Comparison of ENCODE assay signal across 1 mouse cellular context in the genomic region with DNA sequence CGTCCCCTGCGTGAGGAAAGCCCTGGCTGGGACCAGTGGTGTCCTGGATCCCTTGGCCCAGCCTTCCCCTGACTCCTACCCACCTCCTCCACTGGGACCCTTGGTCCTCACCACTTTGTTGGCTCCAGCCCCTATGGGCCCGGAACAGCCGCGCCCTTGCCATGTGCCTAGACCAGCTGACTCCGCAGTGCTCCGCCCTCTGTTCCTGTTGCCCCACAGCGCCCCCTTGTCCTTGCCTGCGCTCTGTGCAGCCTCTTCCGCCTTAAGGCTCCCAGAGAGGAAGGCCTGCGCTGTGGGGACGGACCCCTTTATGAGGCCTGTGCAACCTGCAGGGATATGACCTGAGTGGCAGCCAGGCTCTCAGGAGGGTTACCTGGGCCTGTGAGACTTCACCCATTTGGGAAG.
TF ChIP-seq lines count a peak whose summit lies in the region.

No protein-coding gene starts in this region.

TF ChIP-seq in MEL, 35 proteins besides CTCF, POLR2A, EP300 and RAD21:
- TF ChIP-seq ETS1 (IDR thresholded peaks at IDR 0.05; ENCODE audit: low read depth, low read length) (peak; percentile 89), POLR2AphosphoS2 (IDR thresholded peaks at IDR 0.05; ENCODE audit: low read length) (peak; percentile 87; the same call in 1 of the 2 replicates), KAT2A (conservative IDR thresholded peaks at IDR 0.05; ENCODE audit: low read depth, low read length) (no peak; the same call in 1 of the 2 replicates), SIN3A (IDR thresholded peaks at IDR 0.05; ENCODE audit: low read length) (peak; percentile 97), RCOR1 (IDR thresholded peaks at IDR 0.05; ENCODE audit: low read depth, low read length) (no peak; the same call in 1 of the 2 replicates), GATA1 (IDR thresholded peaks at IDR 0.05; ENCODE audit: low read depth, low read length) (0 out of 2 replicates have a peak, but pooled peaks have one; percentile 13), ZMIZ1 (IDR thresholded peaks at IDR 0.05; ENCODE audit: low read depth, low read length) (peak; percentile 83; the same call in 1 of the 2 replicates), JUND (IDR thresholded peaks at IDR 0.05; ENCODE audit: low read depth, low read length) (no peak), ZNF384 (IDR thresholded peaks at IDR 0.05; ENCODE audit: low read depth, low read length) (0 out of 2 replicates have a peak, but pooled peaks have one; percentile 14), MAZ (IDR thresholded peaks at IDR 0.05; ENCODE audit: low read depth, low read length) (0 out of 2 replicates have a peak, but pooled peaks have one; percentile 51), NELFE (IDR thresholded peaks at IDR 0.05; ENCODE audit: low read depth, low read length) (peak; percentile 88), HCFC1 (IDR thresholded peaks at IDR 0.05; ENCODE audit: low read depth, low read length) (peak; percentile 77), SMC3 (IDR thresholded peaks at IDR 0.05; ENCODE audit: low read depth, low read length) (peak; percentile 44), ELF1 (IDR thresholded peaks at IDR 0.05; ENCODE audit: low read depth, low read length) (peak; percentile 94), MAX (IDR thresholded peaks at IDR 0.05; ENCODE audit: low read length) (peak; percentile 96), MYB (IDR thresholded peaks at IDR 0.05; ENCODE audit: low read depth, low read length) (no peak), POLR2AphosphoS5 (IDR thresholded peaks at IDR 0.05; ENCODE audit: borderline replicate concordance, low read depth, low read length) (no peak), ZKSCAN1 (IDR thresholded peaks at IDR 0.05; ENCODE audit: low read depth, low read length) (no peak; the same call in 1 of the 2 replicates), TAL1 (IDR thresholded peaks at IDR 0.05; ENCODE audit: low read length) (no peak), NRF1 (IDR thresholded peaks at IDR 0.05; ENCODE audit: insufficient read depth, low read depth, low read length, poor library complexity, severe bottlenecking) (peak; percentile 30; the same call in 1 of the 2 replicates), MYC (IDR thresholded peaks at IDR 0.05; ENCODE audit: low read depth, low read length) (no peak; the same call in 1 of the 2 replicates), USF2 (IDR thresholded peaks at IDR 0.05; ENCODE audit: borderline replicate concordance in 1 of 2, insufficient read depth in 1 of 2, low read depth in 1 of 2, low read length in 2 of 2) (peak in 1 of 2 experiments; percentile 64; a peak in 2 of 4 replicates), TCF12 (IDR thresholded peaks at IDR 0.05; ENCODE audit: low read depth, low read length) (peak; percentile 77), MXI1 (IDR thresholded peaks at IDR 0.05; ENCODE audit: low read depth, low read length) (peak; percentile 98), UBTF (IDR thresholded peaks at IDR 0.05; ENCODE audit: borderline replicate concordance, insufficient read depth, low read depth, low read length) (no peak), MAFK (IDR thresholded peaks at IDR 0.05; ENCODE audit: borderline replicate concordance, low read depth, low read length) (no peak), GABPA (IDR thresholded peaks at IDR 0.05; ENCODE audit: low read depth, low read length) (no peak), CHD2 (IDR thresholded peaks at IDR 0.05; ENCODE audit: low read length) (no peak), E2F4 (IDR thresholded peaks at IDR 0.05; ENCODE audit: borderline replicate concordance, low read depth, low read length) (no peak), CHD1 (IDR thresholded peaks at IDR 0.05; ENCODE audit: low read depth, low read length) (no peak), TBP (IDR thresholded peaks at IDR 0.05; ENCODE audit: low read depth, low read length) (0 out of 2 replicates have a peak, but pooled peaks have one; percentile 39), BHLHE40 (IDR thresholded peaks at IDR 0.05; ENCODE audit: borderline replicate concordance, low read depth, low read length) (peak; percentile 75; the same call in 1 of the 2 replicates), ZC3H11A (IDR thresholded peaks at IDR 0.05; ENCODE audit: low read depth, low read length) (no peak), MEF2A (IDR thresholded peaks at IDR 0.05; ENCODE audit: extremely low read depth, insufficient replicate concordance, low read depth, low read length, poor library complexity, severe bottlenecking) (no peak), USF1 (IDR thresholded peaks at IDR 0.05; ENCODE audit: low read depth, low read length) (peak; percentile 92)
